Mouse (Mus musculus): Measurements from ENCODE around the gene Ift46.

Ift46 gene

DNA sequence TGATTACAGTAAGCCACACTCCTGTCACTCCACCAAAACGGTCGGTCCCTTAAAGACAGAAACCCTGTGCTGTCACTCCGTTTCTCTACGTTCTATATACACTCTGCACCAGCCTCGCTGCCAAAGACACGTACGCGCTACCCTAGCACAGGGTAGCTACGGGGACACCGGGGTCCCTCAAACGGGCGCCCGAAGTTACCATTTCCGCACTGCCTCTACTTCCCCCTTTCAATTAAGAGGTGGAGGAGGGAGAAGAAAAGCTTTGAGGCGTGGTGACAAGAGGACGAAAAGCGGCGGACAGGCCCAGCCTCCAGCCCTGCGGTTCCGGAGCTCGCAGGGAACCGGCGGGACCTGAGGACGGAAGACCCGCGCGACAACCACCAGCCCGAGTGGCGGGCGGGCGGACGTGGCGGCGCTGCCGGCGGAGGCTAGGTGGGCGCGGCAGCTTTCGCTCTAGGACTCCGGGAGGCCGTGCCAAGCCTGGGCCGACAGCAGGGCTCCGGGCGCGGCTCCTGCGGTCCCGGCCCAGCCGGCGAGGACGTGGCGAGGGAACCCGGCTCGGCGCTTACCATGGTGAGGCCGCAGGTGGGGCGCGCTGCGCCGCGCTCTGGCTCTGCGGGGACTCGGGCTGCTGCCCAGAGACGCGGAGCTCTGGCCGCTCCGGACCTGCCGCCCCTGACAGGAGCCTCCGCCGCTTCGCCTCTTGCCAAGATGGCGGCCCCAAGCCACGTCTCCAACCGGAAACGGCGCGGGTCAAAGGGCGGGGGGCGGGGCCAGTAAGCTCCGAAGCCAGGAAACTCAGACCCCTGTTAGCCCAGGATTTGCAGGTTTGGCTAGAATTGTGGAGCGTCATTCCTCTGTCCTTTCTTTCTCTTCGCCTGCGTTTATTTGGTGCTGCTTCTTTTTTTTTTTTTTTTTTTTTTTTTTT, at the start of gene Ift46, which contains the start of gene Arcn1:
Gene Ift46 (plus strand): TSS at position 808 of the 928 bp plus-strand sequence.
Gene Arcn1 (minus strand): TSS at position 745 of the 928 bp plus-strand sequence.
- DNase-seq (ENCODE audit: low read depth, low spot score) = peak; percentile 67

DNA sequence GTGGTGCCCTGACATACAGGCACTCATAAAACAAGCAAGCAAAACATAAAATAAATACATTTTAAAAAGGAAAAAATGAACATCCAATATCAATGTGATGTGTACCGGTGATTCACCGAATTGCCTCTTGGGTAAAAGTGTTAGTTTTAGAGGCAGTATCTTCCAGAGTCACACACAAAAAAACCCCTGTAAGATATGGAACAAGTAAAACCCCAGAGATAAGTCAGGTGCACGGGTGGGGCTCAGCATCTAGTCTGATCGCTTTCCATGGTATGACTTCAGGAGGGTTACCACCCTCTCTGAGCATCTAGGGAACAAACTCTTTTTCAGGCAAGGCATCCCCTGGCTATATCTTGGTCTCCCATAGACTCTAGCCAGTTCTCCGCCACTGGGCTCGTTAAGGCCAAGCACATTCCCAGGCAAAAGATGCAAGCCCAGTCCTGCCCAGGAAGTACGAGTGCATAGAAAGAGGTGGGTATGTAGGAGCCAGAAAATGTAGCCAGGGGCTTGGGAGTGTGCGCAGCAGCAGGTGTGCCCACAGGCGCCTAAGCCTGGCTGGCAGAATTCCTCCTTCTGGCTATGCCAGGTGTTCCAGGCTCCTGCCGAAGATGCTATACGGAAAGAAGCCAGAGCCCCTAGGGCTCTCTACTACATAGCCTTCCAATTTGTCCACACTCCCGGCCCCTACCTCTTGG, 48.6 kb upstream of the Ift46 start:
- no peak for DNase-seq (ENCODE audit: low read depth, low spot score)

DNA sequence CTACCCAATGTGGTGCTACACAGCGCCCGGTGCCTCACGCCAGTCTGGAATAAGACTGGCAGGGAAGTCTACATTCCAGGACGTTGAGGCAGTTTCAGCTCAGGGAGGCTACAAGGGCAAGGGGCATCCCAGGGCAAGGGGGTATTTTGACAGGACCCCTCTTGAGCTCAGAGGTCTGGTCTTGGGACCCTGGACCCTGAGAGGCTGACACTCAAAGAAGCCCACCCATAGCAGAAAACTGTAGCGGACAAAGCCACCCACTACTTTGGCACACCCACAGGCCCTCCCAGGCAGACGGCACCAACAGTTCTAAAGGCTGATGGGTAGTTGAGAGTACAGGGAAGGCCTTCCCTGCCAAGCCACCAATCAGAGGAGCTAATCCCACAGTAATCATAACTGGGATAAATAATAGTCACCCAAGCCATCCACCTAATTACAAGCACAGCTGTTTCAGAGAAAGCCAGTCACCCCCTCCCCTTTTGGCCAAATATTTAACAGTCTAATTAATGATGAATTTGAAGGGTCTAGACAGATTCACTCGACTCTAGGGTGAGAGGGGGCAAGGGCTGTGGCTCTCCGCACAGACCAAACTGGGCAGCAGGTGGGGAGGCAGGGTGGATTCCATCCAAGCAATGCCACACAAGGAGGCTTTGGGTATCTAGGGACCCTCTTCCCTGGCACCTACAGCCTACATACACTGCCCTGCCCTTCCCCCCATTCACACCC, 47.9 kb upstream of the Ift46 start:
- no peak for DNase-seq (ENCODE audit: low read depth, low spot score)

DNA sequence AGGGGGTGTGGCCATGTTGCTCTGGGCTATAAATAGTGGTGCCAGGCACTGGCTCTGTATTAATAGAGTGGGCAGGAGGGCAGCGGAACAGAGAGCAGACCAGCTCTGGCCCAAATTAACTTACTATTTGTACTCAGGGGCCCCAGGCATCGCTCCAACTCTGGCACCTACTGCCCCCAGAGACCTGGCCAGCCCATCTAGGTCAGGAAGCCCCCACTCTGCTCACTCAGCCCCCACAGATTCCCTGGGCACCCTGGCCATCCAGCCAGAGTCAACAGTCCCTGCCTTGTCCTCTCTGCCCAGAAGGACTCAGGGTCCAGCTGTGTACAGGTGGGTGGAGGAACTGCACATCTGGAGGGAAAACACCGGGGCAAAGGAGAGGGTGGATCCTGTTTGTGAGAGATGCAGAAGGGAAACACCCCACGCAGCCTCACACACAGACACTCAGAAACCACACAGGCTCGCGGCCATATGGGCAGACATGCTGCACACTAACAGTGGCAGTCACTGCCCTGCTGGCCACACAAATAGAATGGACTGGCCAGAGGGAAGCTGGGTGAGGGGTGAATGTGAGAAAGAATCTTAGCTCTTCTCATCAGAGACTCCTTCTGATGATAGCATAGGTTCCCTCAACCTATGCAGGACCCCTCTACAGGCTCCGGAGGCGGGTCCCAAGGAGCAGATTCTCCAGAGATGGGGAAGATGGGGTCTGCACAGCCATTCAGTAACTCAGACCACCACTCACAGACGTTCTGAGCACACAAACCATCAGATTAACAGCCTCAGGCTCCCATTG, 47.2 kb upstream of the Ift46 start:
- DNase-seq (ENCODE audit: low read depth, low spot score) = no peak

DNA sequence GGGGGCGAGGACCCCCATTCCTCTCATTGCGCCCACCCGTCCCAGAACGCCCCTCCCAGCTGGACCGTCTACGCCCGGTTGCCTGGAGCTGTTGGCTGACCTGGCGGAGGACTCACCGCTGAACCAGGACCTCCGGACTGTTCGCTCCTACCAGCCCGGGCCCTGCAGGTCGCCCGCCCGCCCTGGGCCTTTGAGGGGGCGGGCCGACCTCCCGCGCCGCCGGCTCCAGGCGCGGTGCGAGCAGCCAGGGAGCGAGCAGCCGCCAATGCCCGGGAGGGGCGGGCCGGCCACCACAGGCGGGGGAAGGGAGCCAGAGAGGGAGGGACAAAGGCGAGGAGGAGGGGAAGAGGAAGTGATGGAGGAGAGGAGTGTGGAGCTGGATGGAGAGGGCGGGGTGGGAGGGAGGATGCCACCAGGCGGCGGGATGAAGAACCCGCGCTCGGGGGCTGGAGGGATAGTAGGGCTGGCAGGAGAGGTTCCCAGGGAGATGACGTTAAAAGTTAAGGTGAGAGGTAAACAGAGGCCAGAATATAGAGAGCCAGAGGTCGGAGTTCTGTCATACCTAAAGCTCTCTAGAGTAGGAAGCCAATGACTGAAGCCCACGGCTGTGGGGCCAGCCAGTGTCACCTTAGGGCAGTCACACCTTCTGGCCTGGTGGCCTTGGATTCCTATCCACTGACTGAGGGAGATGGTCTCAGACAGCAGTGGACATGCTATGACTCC, 46.4 kb upstream of the Ift46 start:
- no peak for DNase-seq (ENCODE audit: low read depth, low spot score)

DNA sequence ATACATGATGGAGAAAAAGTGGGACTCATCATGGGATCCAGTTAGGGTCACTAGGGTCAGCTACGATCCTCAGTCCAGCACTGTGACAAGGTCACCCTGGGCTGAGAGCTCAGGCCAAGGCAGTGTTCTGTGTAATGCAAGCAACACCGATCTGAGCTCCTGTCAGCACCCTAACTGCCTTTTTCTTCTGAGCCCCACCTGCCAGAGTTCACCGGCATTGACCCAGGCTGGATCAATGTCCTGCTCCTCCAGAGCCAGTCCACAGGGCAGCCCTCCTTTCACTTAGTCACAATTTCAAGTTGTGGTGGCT, 45.9 kb upstream of the Ift46 start:
- DNase-seq (ENCODE audit: low read depth, low spot score) = no peak

GRCm38 (mm10) chr9:44722575-44722974, 45.1 kb upstream of the Ift46 start:
- DNase-seq (ENCODE audit: low read depth, low spot score) = no peak

- no peak for DNase-seq (ENCODE audit: low read depth, low spot score)
Observed at GRCm38 (mm10) chr9:44723008-44723407, 44.7 kb upstream of the Ift46 start.

DNA sequence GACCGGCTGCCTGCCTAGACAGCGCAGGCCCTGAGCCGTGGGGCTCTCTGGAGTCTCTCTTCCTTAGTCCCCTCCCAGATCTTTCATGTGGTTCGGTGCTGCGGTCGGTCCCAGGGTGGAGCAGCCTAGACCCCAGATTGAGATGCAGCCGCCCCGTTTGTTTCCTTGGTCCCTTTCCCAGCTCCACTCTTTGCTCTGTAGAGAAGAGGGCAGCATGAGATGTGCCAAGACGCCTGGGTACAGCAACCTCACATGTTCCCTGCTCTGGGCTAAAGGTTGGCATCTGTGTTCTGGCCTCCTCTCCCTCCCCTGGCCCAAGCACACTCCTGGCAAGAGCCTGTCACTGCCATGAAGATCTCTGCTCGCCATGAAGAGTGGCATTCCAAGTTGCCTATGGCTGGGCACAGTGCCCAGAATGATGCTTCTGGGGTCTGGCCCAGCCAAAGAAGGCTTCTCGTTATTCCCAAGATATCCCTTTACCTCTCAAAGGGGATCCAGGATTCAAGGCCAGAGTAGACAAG, 44.1 kb upstream of the Ift46 start:
- no peak for DNase-seq (ENCODE audit: low read depth, low spot score)

DNA sequence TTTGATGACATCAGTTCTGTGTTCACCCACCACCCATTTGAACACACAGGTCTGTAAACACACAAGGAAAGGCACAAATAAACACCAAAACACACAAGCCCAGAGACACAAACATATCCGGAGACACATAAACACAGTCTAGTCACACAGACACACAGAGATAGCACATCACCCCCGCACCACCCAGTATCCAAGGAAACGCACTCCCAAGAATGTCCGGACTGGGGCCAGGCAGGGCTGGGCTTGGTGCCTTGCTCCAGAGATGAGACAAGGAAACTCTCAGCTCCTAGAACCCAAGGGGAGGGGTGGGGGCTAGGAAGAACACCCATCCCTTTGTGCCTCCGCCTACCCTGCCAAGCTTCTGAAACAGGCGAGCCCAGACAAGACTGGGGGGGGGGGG, 43.5 kb upstream of the Ift46 start:
- DNase-seq (ENCODE audit: low read depth, low spot score) = no peak

DNA sequence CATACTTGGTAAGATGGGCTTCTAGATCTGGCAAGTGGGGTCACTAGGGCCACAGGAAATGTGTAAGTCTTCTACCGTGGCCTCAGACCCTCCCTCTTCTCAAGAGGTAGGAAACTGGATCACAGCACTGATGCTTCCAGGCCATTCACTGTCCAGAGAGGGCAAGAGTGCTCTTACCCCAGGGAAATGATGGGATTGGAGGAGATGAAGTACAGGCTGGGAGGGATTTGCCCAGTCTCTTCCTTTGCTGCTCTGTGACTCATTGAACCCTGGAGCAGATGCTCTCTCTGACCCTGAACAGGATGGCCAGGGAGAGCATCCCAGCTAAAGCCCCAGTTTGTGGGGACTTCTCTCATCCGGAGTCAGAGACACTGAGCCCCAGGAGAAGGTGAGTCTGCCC, 43.0 kb upstream of the Ift46 start:
- DNase-seq (ENCODE audit: low read depth, low spot score) = no peak

GRCm38 (mm10) chr9:44726431-44727146, 41.1 kb upstream of the Ift46 start:
- no peak for DNase-seq (ENCODE audit: low read depth, low spot score)

GRCm38 (mm10) chr9:44727441-44727840, 40.3 kb upstream of the Ift46 start:
- no peak for DNase-seq (ENCODE audit: low read depth, low spot score)

DNA sequence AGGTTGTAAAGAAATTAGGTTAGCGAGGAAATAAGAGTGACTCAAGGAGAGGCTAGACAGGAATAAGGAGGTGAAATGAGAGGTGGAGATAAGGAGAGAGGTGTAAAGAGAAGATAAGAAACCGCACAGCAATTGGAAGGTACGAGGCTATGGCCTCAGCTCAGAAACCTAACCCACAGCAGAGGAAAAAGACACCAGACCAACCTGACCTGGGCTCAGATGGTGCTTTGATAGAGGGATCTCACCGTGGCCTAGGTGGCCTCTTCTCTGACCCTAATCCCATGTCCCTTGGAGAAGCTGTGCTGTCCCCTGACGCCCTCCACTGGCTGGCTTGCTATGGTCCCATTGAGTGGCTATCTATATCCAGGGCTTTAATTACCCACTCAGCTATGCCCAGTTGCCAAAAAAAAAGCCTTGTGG, 35.6 kb upstream of the Ift46 start:
- no peak for DNase-seq (ENCODE audit: low read depth, low spot score)

- DNase-seq (ENCODE audit: low read depth, low spot score) = no peak
Observed at GRCm38 (mm10) chr9:44732921-44733530, 34.7 kb upstream of the Ift46 start.

DNA sequence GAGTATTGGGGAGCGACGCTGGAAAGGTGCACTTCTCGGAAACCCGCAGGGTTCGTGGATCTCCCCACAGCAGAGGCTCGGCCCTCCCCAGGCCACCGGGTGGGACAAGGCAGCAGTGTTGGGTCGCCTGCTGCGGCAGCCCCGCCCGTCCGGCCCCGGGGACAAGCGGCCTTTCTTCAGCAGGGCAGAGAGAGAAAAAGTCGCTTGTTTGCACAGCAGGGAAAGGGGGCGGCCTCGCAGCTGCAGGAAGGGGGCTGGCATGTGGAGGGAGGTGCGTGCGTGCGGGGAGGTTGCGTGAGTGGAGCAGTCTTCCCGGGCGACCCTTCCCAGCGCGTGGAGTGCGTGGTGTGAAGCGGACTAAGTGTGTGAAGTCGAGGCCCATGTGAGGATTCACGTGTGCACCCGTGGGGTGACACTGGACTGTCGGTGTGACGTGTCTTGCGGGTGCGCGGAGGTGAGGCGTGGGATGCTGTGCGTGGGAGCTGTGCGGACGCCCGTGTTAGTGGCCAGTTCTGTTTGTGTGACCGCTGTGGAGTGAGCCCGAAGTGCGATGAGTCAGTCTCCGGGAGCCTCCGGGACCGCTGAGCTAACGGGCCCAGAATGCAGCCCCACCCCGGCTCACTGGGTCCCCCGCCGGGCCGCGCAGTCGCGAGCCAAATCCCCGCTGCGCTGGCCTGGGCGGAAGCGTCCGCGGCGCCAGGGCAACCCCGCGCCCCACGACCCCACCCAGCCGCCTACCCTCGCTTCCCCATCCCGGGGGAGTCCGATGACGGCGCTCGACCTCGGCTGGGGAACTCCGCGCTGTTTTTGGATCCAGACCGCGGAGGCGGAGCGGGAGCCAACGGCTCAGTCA, 33.8 kb upstream of the Ift46 start:
- no peak for DNase-seq (ENCODE audit: low read depth, low spot score)

GRCm38 (mm10) chr9:44734524-44735494, 32.9 kb upstream of the Ift46 start, which contains the start of gene Phldb1:
Gene Phldb1, minus strand, starts transcription at chr9:44735198.
- no peak for DNase-seq (ENCODE audit: low read depth, low spot score)

All from retina, adult 2 months (tissue).